Comparison of ENCODE assay signal across 8 mouse cellular contexts in the genomic region with DNA sequence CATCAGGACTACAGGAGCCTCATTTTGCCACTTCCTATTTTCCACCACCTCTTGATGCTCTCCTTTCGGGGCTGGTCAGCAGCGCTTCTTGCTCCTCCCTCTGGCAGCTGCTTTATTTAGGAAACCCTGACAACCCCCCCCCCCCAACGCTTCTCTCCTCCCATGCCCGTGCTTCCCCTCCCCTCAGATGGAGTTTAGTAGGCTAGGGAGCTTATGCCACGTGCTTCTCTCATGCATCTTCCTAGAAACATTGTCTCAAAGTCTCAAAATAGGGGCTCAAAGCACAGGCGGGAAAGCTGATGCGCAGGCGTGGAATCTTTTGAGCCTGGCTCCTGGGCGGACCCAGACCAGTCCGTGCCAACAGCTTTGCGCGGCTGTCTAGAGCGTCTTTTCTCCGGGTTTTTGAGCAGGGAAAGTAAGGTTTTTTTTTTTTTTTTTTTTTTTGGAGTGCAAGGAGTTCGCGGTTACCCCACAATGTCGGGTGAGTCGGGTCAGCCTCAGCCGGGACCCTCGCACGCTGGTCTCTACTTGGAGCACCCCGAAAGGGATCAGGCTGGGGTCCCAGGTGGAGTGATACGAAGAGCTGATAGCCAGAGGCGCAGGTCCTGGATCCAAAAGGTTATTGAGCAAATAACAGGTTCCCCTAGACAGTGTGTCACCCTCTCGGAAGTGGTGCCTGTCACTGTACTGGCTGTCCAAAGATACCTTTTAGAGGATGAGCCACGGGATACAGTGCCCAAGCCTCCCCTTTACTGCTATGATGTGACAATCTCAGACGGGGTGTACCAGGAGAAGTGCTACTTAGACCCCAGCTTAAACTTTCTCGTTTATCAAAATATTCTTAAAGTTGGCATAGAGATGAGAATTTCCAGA. TPM values are rescaled to one million over a fixed set of nuclear protein-coding genes. Genes with fewer than 3 reads are reported as not detected.
DNase-seq lines count a peak whose midpoint lies in the region; ATAC-seq lines count a peak whose summit lies in the region.

D330045A20Rik (plus strand) TSS at position 346 of the 873 bp plus-strand sequence.

- H3K4me3 ChIP-seq in heart, embryonic 11.5 days (ENCODE audit: low read depth, low read length), result peak within 1 kb of the TSS; percentile 42
- H3K4me3 ChIP-seq in macrophage (ENCODE audit: inconsistent target), result peak within 1 kb of the TSS; percentile 29

- peak; percentile 2 for DNase-seq in layer of hippocampus, adult 11-12 months (ENCODE audit: low spot score)
- DNase-seq in layer of hippocampus, adult 9-10 months (ENCODE audit: low spot score), result no peak
- DNase-seq in brain, adult 2 months (ENCODE audit: low read depth, low spot score), result peak; percentile 35
- DNase-seq in kidney, postnatal 10 days, result peak; percentile 30
- DNase-seq in right cerebral cortex, postnatal 14 days, result peak; percentile 8
- DNase-seq in thymus, postnatal 0 days (ENCODE audit: low spot score), result no peak

- no peak within 1 kb of the TSS for H3K9ac ChIP-seq in heart, embryonic 11.5 days (ENCODE audit: low read depth, low read length)

- no peaks in the 10 kb centered on the region for H3K9me3 ChIP-seq in heart, embryonic 11.5 days (replicated peaks; ENCODE audit: control insufficient read depth, low read length)

- no peaks in the 10 kb centered on the region for H3K79me2 ChIP-seq in macrophage (ENCODE audit: inconsistent target)

- no peaks in the 10 kb centered on the region for H3K36me3 ChIP-seq in heart, embryonic 11.5 days (ENCODE audit: control insufficient read depth, insufficient read depth, low read length)
- H3K36me3 ChIP-seq in macrophage (ENCODE audit: inconsistent target), result no peaks in the 10 kb centered on the region

- peak within 1 kb of the TSS; percentile 64 for H3K4me2 ChIP-seq in heart, embryonic 11.5 days

- no peak within 1 kb of the TSS for H3K27ac ChIP-seq in heart, embryonic 11.5 days (ENCODE audit: low read depth, low read length)
- no peak within 1 kb of the TSS for H3K27ac ChIP-seq in macrophage

- WGBS in heart, embryonic 11.5 days (ENCODE audit: insufficient replicate concordance), result 21% methylated on average over 28 of the region's 28 CpGs
- WGBS in macrophage (ENCODE audit: missing documents), result 26% methylated on average over 14 of the region's 28 CpGs

- no peak for ATAC-seq in heart, embryonic 11.5 days (replicated peaks; ENCODE audit: insufficient number of reproducible peaks, low FRiP score, low TSS enrichment)

- H3K4me1 ChIP-seq in heart, embryonic 11.5 days (ENCODE audit: control insufficient read depth, insufficient read depth, low read length), result no peaks in the 10 kb centered on the region

- H3K27me3 ChIP-seq in heart, embryonic 11.5 days (ENCODE audit: control insufficient read depth, insufficient read depth, low read length), result no peaks in the 10 kb centered on the region; the same call in 1 of the 2 replicates

RNA-seq across cellular contexts. Expression of gene D330045A20Rik, which starts in this region (rescaled TPM):
- 1.2 and 1.5 TPM in 2 replicates for polyA plus RNA-seq in heart, embryonic 11.5 days (2014; fragmentation: Nextera tagmentation; extraction: Ambion mirVana)
- total RNA-seq in macrophage (2018; cell fraction: chromatin; rRNA removed), result 1 to 10 TPM in 11 of 26 experiments, under 1 TPM in 13, not detected in 2; 0.29 to 4.5 (median 0.97) TPM
- total RNA-seq in macrophage (2018; cell fraction: cytosol; rRNA removed), result under 1 TPM; 0.09 to 0.95 (median 0.36) TPM
- total RNA-seq in macrophage (2018; cell fraction: nucleus; rRNA removed), result 1 to 10 TPM in 8 of 26 experiments, under 1 TPM in 17, not detected in 1; 0.21 to 5.8 (median 0.72) TPM
- 0.12 to 1.6 TPM (median 0.36 TPM) in 3 replicates for polyA plus RNA-seq in macrophage (2018)
- 0.31 and 0.46 TPM in 2 replicates for polyA plus RNA-seq in thymus, postnatal 0 days (2015; fragmentation: Nextera tagmentation; extraction: Ambion mirVana)

Comparison
In these comparisons a context has a peak if more than half of its experiments do, and no peak if none do; other contexts are left out.
1. DNase-seq: peak in layer of hippocampus, adult 11-12 months (single experiment), brain, adult 2 months (single experiment), kidney, postnatal 10 days (single experiment) and right cerebral cortex, postnatal 14 days (single experiment); none in layer of hippocampus, adult 9-10 months (single experiment) and thymus, postnatal 0 days (single experiment).